In genomic region chr3:131919476-131919875, GRCm38 (mm10) we compare ENCODE assay signal across 9 mouse cellular contexts.
A peak's percentile ranks its signal among the peaks of the same experiment; 100 is the strongest.
DNase-seq lines count a peak whose midpoint lies in the region; ATAC-seq and TF ChIP-seq lines count a peak whose summit lies in the region.
"Had no signal": no experiment of that assay in that cellular context is flagged by ENCODE, and none has a peak within 500 bp of the region (broad histone marks: within the 10 kb centered on the region; RNA-seq: fewer than 3 reads in every experiment).

No protein-coding gene starts in this region.

- H3K36me3 ChIP-seq in forebrain, embryonic 15.5 days = no peaks in the 10 kb centered on the region
- no peaks in the 10 kb centered on the region for H3K36me3 ChIP-seq in forebrain, embryonic 10.5 days (replicated peaks)
- H3K36me3 ChIP-seq in limb, embryonic 12.5 days = no peaks in the 10 kb centered on the region

- no peak for DNase-seq in forebrain, embryonic 10.5 days (ENCODE audit: extremely low spot score, low spot score)
- DNase-seq in cerebellum, adult 2 months = peak; percentile 21 to 37
- peak; percentile 54 for DNase-seq in gastrocnemius, postnatal 10 days
- DNase-seq in heart, postnatal 10 days = no peak
- no peak for DNase-seq in embryo, embryonic 11 days

- no peaks in the 10 kb centered on the region for H3K9me3 ChIP-seq in forebrain, embryonic 15.5 days
- no peaks in the 10 kb centered on the region for H3K9me3 ChIP-seq in forebrain, embryonic 10.5 days
- no peaks in the 10 kb centered on the region; the same call in 1 of the 2 replicates for H3K9me3 ChIP-seq in limb, embryonic 12.5 days

- H3K4me2 ChIP-seq in forebrain, embryonic 15.5 days (replicated peaks) = no peak overlapping the region
- H3K4me2 ChIP-seq in limb, embryonic 12.5 days = peak overlapping the region; percentile 35

- no peak overlapping the region for H3K4me3 ChIP-seq in forebrain, embryonic 15.5 days
- H3K4me3 ChIP-seq in forebrain, embryonic 10.5 days = no peak overlapping the region
- H3K4me3 ChIP-seq in cerebellum, adult 2 months (replicated peaks; ENCODE audit: insufficient read depth, low read depth, low read length) = no peak overlapping the region
- no peak overlapping the region for H3K4me3 ChIP-seq in limb, embryonic 12.5 days (replicated peaks)

- whole genome bisulfite sequencing in forebrain, embryonic 15.5 days = 63% methylated on average over 12 of the region's 12 CpGs
- 84% methylated on average over 12 of the region's 12 CpGs for WGBS in forebrain, embryonic 10.5 days
- WGBS in cerebellum, adult 2 months = 7% methylated on average over 12 of the region's 12 CpGs
- 37% methylated on average over 12 of the region's 12 CpGs for WGBS in limb, embryonic 12.5 days

- no peak overlapping the region for H3K9ac ChIP-seq in forebrain, embryonic 15.5 days (replicated peaks)
- peak overlapping the region; percentile 40; the same call in 1 of the 2 replicates for H3K9ac ChIP-seq in limb, embryonic 12.5 days (replicated peaks)

- H3K4me1 ChIP-seq in forebrain, embryonic 15.5 days = no peaks in the 10 kb centered on the region
- H3K4me1 ChIP-seq in forebrain, embryonic 10.5 days = no peaks in the 10 kb centered on the region
- H3K4me1 ChIP-seq in cerebellum, adult 2 months (ENCODE audit: control insufficient read depth, insufficient read depth, low read length) = no peaks in the 10 kb centered on the region
- peaks cover 14% of the 10 kb centered on the region for H3K4me1 ChIP-seq in limb, embryonic 12.5 days (replicated peaks)

- no peak overlapping the region for H3K27ac ChIP-seq in forebrain, embryonic 15.5 days (replicated peaks)
- no peak overlapping the region; the same call in 1 of the 2 replicates for H3K27ac ChIP-seq in forebrain, embryonic 10.5 days
- no peak overlapping the region for H3K27ac ChIP-seq in cerebellum, adult 2 months (ENCODE audit: insufficient read depth, low read length)
- H3K27ac ChIP-seq in limb, embryonic 12.5 days = peak overlapping the region; percentile 35; the same call in 1 of the 2 replicates

- no peak for TF ChIP-seq POLR2A in cerebellum, adult 2 months (IDR thresholded peaks at IDR 0.05; ENCODE audit: borderline replicate concordance, insufficient read depth, low read length)

- no peaks in the 10 kb centered on the region for H3K27me3 ChIP-seq in forebrain, embryonic 15.5 days
- no peaks in the 10 kb centered on the region for H3K27me3 ChIP-seq in forebrain, embryonic 10.5 days (ENCODE audit: poor library complexity, severe bottlenecking)
- no peaks in the 10 kb centered on the region for H3K27me3 ChIP-seq in cerebellum, adult 2 months (ENCODE audit: control insufficient read depth, insufficient read depth, low read length)
- H3K27me3 ChIP-seq in limb, embryonic 12.5 days = no peaks in the 10 kb centered on the region
- H3K27me3 ChIP-seq: CH12.LX had no signal

- peak; percentile 66 for ATAC-seq in forebrain, embryonic 15.5 days (replicated peaks)
- ATAC-seq in limb, embryonic 12.5 days (ENCODE audit: insufficient number of reproducible peaks, insufficient read depth, low FRiP score, low TSS enrichment, low read depth) = no peak
- ATAC-seq in megakaryocyte-erythroid progenitor cell, adult 5-6 weeks (replicated peaks; ENCODE audit: low FRiP score, low TSS enrichment, poor library complexity, severe bottlenecking) = no peak

- TF ChIP-seq CTCF in cerebellum, adult 2 months (IDR thresholded peaks at IDR 0.05; ENCODE audit: borderline replicate concordance, insufficient read depth, low read depth, low read length) = no peak

- intact Hi-C loops in heart, postnatal 10 days (cut with DNase I) = no loop called here

Comparison
In these comparisons a context has a peak if more than half of its experiments do, and no peak if none do; other contexts are left out.
1. DNase-seq: peak in cerebellum, adult 2 months (2 of 2) and gastrocnemius, postnatal 10 days (single experiment); none in forebrain, embryonic 10.5 days (single experiment), heart, postnatal 10 days (0 of 2) and embryo, embryonic 11 days (single experiment).